Mouse (Mus musculus) kidney, embryonic 15.5 days (tissue): ENCODE measurements around the gene Gm20605. TPM values are rescaled to one million over a fixed set of nuclear protein-coding genes. Genes with fewer than 3 reads are reported as not detected.

Experiments
- ATAC-seq: fragments of 200-750 bp; cut with Nextera tagmentation; replicated peaks from 2 replicates; pipeline ENCODE4 v1.8.0; 2017; ENCODE audit warnings: moderate TSS enrichment; ENCODE audit not compliant: low FRiP score
- H3K27ac ChIP-seq: fragments of 300-500 bp; sonication (generic); 2 replicates; pipeline ENCODE4 v1.5.1; 2015; ENCODE audit warnings: mild to moderate bottlenecking, inconsistent platforms
- H3K27me3 ChIP-seq: fragments of 300-500 bp; sonication (generic); 2 replicates; pipeline ENCODE4 v1.6.1; 2015; ENCODE audit warnings: inconsistent platforms
- H3K36me3 ChIP-seq: fragments of 300-500 bp; sonication (generic); 2 replicates; pipeline ENCODE4 v1.6.1; 2015; ENCODE audit warnings: inconsistent platforms
- H3K4me1 ChIP-seq: fragments of 300-500 bp; sonication (generic); 2 replicates; pipeline ENCODE4 v1.6.1; 2015; ENCODE audit warnings: inconsistent platforms
- H3K4me2 ChIP-seq: fragments of 300-500 bp; sonication (generic); 2 replicates; pipeline ENCODE4 v1.6.1; 2015; ENCODE audit warnings: moderate library complexity, mild to moderate bottlenecking, inconsistent platforms
- H3K4me3 ChIP-seq: fragments of 300-500 bp; sonication (generic); replicated peaks from 2 replicates; pipeline ENCODE4 v1.5.1; 2015; ENCODE audit warnings: mild to moderate bottlenecking, inconsistent platforms
- H3K9ac ChIP-seq: fragments of 300-500 bp; sonication (generic); 2 replicates; pipeline ENCODE4 v1.6.1; 2015; ENCODE audit warnings: mild to moderate bottlenecking, inconsistent platforms
- H3K9me3 ChIP-seq: fragments of 300-500 bp; sonication (generic); replicated peaks from 2 replicates; pipeline ENCODE4 v1.6.1; 2016; ENCODE audit warnings: inconsistent platforms
- WGBS: fragments of 180-500 bp; shearing (Covaris S2); methylation state at CpG from one replicate; pipeline ENCODE4 v1.1.7; 2015; ENCODE audit warnings: mixed read lengths; 5-methylcytosine and 5-hydroxymethylcytosine counted together
- polyA plus RNA-seq: library from polyadenylated mRNA; unstranded; fragments of >200 nt; fragmentation: Nextera tagmentation; extraction: Ambion mirVana; gene quantifications from 2 replicates; pipeline ENCODE4 v1.2.1, GENCODE M21; 2015

Gm20605 gene
- 10.4 and 13.1 TPM in 2 replicates for polyA plus RNA-seq

DNA sequence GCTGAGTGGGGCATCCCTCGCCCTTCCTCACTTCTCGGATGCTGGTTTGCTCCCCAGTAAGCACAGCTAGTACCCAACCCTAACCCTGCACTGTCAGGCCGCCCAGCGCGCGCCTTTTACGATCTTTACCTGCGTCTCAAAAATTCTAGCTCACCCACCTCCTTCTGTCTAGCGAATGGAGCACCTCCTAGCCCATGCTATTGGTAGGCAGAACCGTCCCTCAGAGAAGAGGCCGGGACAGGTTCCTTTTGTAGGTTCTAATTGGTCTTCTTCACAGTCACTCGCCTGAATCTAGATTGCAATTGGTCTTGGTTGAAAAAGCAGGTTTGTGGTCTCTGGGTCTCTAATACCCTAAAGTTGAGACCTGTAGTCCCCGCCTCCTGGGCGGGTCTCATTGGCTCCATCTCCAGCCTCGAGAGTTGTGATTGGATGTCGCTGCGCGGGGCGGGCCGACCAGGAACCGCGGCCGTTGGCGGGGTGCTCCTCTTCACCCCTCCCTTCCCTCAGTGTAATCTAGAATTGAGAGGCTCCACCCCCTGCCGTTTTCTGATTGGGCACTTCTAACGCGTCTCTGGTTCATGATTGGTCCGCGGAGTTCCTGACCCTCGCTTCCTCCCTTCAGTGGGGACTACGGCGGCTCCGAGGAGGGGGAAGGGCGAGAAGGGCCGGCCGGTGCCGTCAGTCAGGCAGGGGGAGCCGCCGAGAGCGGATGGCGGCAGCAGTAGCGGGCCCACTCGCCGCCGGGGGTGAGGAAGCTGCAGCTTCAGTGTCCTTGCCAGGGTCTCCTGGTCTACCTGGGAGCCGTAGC, at the start of gene Gm20605, which contains the start of the genes Fbxo24 and Lrch4:
Gene Gm20605 (plus strand): TSS at position 678 of the 808 bp plus-strand sequence.
Gene Fbxo24 (minus strand): TSS at position 505 of the 808 bp plus-strand sequence.
Gene Lrch4 (plus strand): TSS at position 624 of the 808 bp plus-strand sequence.
- Histone ChIP-seq H3K9me3 (no peaks in the 10 kb centered on the region), H3K4me3 (peak within 1 kb of the TSS; percentile 82), H3K4me1 (peaks cover 60% of the 10 kb centered on the region), H3K4me2 (peak within 1 kb of the TSS; percentile 79), H3K36me3 (peaks cover 13% of the 10 kb centered on the region), H3K27me3 (no peaks in the 10 kb centered on the region), H3K27ac (peak within 1 kb of the TSS; percentile 99), H3K9ac (peak within 1 kb of the TSS; percentile 80)
- ATAC-seq: peak; percentile 96
- WGBS: 0% methylated on average over 46 of the region's 46 CpGs

DNA sequence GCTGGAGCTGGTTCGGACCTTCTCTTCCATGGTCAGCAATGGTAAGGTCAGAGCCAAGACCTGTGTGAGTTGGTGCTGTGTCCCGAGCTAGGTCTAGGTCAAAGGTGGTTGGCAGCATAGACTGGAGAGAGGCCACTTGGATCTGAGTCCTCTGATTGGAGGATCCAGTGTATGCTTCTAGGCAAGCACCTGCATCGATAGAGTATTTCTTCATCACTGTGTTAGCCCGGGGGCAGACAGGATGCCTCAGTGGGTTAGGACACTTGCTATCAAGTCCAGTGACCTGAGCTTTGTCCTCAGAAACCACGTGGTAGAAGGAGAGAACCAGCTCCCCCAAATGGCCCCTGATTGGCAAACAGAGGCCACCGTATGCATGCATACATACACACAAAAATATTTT, 48.7 kb upstream of the Gm20605 start:
- Histone ChIP-seq H3K36me3 (no peaks in the 10 kb centered on the region), H3K27me3 (peaks cover 34% of the 10 kb centered on the region), H3K4me1 (peaks cover 17% of the 10 kb centered on the region), H3K4me3 (no peak overlapping the region), H3K4me2 (no peak overlapping the region), H3K9ac (no peak overlapping the region), H3K9me3 (no peaks in the 10 kb centered on the region), H3K27ac (no peak overlapping the region)
- WGBS: 78% methylated on average over 6 of the region's 6 CpGs
- no peak for ATAC-seq

DNA sequence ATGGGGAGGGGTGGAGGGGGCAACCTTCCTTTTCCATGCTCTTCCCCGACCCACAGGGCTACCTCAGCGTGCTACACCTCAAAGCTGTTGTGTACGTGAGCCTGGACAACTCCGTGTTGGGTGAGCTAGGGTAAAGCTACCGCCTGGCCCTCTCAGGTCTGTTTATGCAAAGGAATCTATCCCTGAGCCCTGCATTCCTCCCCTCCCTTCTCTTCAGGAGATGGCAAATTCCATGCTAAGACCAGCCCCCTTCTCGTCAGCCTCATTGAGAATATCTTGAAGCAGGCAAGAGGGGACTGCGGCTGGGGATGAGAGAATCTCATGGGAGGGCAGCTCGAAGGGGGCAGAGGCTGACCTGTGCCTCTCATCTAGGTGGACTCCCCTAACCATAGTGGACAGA, 46.3 kb upstream of the Gm20605 start:
- Histone ChIP-seq H3K27ac (no peak overlapping the region), H3K9me3 (no peaks in the 10 kb centered on the region), H3K4me1 (peaks cover 17% of the 10 kb centered on the region), H3K4me2 (no peak overlapping the region), H3K36me3 (no peaks in the 10 kb centered on the region), H3K27me3 (peaks cover 30% of the 10 kb centered on the region), H3K4me3 (no peak overlapping the region), H3K9ac (no peak overlapping the region)
- no peak for ATAC-seq
- 49% methylated on average over 8 of the region's 8 CpGs for WGBS

DNA sequence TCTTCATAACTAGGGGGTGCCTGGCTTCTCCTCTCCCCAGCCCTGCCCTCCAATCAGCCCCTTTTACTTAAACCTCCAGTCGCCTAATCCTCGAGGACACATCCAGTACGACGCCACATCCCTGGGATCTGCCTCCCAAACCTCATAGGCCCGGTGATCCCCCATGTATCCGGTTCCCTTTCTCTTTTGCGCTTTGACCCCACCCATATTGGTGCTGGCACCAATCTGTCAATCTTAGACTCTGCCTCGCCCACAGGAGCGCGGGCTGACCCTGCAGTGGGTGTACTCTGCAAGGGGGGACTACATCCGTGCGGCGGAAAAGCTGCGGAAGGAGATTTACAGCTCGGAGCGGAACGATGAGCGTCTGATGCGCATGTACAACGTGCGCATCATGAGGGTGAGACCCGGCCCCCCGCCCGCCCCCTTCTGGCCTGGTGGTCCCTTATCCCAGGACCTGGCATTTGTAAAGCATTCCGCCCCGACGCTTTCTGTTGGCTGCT, 45.3 kb upstream of the Gm20605 start:
- Histone ChIP-seq H3K4me1 (peaks cover 17% of the 10 kb centered on the region), H3K27ac (no peak overlapping the region), H3K4me2 (peak overlapping the region; percentile 63), H3K27me3 (peaks cover 30% of the 10 kb centered on the region), H3K9me3 (no peaks in the 10 kb centered on the region), H3K9ac (peak overlapping the region; percentile 22; the same call in 1 of the 2 replicates), H3K4me3 (peak overlapping the region; percentile 40), H3K36me3 (no peaks in the 10 kb centered on the region)
- 14% methylated on average over 27 of the region's 27 CpGs for WGBS
- 0 out of 2 replicates have a peak, but pooled peaks have one; percentile 32 for ATAC-seq

DNA sequence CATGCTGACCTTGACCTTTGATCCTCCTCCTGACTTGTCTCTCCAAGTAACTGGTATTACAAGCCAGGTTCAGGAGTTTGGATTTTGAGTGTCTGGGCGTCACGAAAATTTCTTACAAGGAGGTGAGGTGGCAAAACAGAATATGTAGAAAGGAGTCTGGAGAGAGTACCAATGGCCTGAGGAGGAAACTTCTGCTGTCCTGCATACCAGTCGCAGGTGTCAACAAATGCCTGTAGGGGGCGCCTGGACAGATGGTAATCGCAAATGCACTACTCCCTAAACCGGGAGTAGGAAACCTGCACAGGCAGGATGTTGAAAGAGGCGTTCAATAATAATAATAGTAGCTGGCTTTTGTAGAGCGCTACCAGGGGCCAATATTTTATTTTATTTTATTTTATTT, 44.0 kb upstream of the Gm20605 start:
- H3K27ac ChIP-seq: no peak overlapping the region
- H3K36me3 ChIP-seq: no peaks in the 10 kb centered on the region
- H3K9ac ChIP-seq: no peak overlapping the region
- no peak for ATAC-seq
- 36% methylated on average over 8 of the region's 8 CpGs for WGBS
- H3K9me3 ChIP-seq: no peaks in the 10 kb centered on the region
- H3K4me2 ChIP-seq: no peak overlapping the region
- peaks cover 30% of the 10 kb centered on the region for H3K27me3 ChIP-seq
- peaks cover 17% of the 10 kb centered on the region for H3K4me1 ChIP-seq
- no peak overlapping the region for H3K4me3 ChIP-seq

DNA sequence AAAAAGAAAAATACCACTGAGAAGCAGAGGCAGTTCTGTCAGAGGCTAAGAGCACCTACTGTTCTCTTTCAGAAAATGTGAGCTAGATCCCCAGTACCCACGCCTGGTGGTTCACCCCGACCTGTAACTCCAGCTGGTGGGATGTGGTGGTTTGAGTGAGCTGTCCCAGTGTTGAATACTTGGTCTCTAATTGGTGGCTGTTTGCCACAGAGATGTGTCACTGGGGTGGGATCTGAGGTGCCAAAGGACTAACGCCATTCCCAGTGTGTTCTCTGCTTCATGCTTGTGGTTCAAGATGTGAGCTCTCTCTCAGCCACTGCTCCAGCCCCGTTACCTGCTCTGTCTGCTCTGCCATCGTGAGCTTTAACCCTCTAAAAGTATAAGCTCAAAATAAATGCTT, 38.5 kb upstream of the Gm20605 start:
- Histone ChIP-seq H3K4me2 (no peak overlapping the region), H3K27ac (no peak overlapping the region), H3K9ac (no peak overlapping the region), H3K9me3 (no peaks in the 10 kb centered on the region), H3K27me3 (no peaks in the 10 kb centered on the region), H3K36me3 (no peaks in the 10 kb centered on the region), H3K4me1 (no peaks in the 10 kb centered on the region), H3K4me3 (no peak overlapping the region)
- WGBS: 77% methylated on average over 5 of the region's 5 CpGs
- no peak for ATAC-seq

DNA sequence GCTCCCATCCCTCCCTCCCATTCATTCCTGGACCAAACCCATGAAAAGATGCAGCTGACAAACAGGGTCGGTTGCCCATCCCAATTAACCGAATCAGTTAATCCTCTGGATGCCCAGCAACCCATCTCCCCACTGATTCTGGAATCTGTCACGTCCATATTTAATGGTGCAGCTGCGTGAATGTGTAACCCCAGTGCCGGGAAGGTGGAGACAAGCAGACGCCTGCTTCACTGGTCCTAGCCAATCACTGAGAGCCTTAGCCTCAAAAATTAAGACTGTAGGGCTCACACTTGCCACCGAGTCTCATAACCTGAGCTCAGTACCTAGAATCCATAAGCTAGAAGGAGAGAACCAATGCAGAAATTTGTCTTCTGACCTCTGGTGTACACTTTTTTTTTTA, 33.1 kb upstream of the Gm20605 start:
- Histone ChIP-seq H3K4me1 (peaks cover 19% of the 10 kb centered on the region), H3K4me3 (no peak overlapping the region), H3K27me3 (no peaks in the 10 kb centered on the region), H3K9ac (no peak overlapping the region), H3K4me2 (no peak overlapping the region), H3K9me3 (no peaks in the 10 kb centered on the region), H3K36me3 (peaks cover 11% of the 10 kb centered on the region), H3K27ac (no peak overlapping the region)
- WGBS: 84% methylated on average over 7 of the region's 7 CpGs
- ATAC-seq: no peak

DNA sequence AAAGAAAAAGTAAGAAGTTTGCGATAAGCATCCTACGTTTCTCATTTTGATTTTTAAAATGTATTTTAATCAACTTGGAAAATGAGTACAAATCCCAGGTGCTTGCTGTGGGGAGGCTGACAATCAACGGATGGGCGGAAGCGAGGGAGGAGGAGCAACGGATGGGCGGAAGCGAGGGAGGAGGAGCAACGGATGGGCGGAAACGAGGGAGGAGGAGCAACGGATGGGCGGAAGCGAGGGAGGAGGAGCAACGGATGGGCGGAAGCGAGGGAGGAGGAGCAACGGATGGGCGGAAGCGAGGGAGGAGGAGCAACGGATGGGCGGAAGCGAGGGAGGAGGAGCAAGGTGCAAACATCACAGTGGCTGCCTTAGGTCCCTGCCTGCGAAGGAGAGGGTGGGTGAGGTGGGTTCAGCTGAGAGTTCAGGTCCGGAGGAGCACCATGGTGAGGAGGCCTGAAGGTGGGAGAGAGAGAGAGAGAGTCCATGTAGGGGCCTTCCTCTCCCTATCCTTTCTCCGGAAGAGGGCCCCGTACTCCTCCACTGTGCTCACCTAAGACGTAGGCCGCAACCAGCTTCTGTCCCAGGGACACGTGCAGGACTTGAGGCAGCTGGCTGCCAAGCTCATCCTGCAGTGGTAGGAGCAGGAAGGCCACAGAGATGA, 32.2 kb upstream of the Gm20605 start:
- H3K4me1 ChIP-seq: peaks cover 21% of the 10 kb centered on the region
- 36% methylated on average over 26 of the region's 30 CpGs for WGBS
- peak overlapping the region; percentile 39; the same call in 1 of the 2 replicates for H3K27ac ChIP-seq
- H3K9ac ChIP-seq: no peak overlapping the region
- ATAC-seq: no peak
- H3K4me2 ChIP-seq: peak overlapping the region; percentile 48
- peak overlapping the region; percentile 22; the same call in 1 of the 2 replicates for H3K4me3 ChIP-seq
- H3K9me3 ChIP-seq: no peaks in the 10 kb centered on the region
- peaks cover 11% of the 10 kb centered on the region for H3K36me3 ChIP-seq
- H3K27me3 ChIP-seq: no peaks in the 10 kb centered on the region

DNA sequence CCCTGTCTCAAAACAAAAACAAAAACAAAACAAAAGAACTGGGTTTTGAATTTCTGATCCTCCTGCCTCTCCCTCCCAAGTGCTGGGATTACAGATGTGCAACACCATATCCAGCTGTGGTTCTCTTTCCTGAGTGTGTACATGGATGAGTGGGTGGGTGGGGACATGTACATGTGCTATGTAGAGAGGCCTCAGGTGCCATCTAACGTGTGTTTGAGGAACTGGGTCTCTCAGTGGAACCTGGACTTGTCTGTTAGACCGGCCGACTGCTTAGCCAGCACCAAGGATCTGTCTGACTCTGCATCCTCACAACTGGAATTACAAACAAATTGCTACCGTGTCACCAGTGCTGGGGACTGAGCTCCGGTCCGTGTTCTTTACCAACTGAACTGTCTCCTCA, 31.4 kb upstream of the Gm20605 start:
- H3K36me3 ChIP-seq: peaks cover 11% of the 10 kb centered on the region
- H3K9me3 ChIP-seq: no peaks in the 10 kb centered on the region
- ATAC-seq: no peak
- H3K27me3 ChIP-seq: no peaks in the 10 kb centered on the region
- no peak overlapping the region for H3K27ac ChIP-seq
- H3K4me3 ChIP-seq: no peak overlapping the region
- H3K9ac ChIP-seq: no peak overlapping the region
- H3K4me2 ChIP-seq: no peak overlapping the region
- 93% methylated on average over 6 of the region's 6 CpGs for WGBS
- peaks cover 27% of the 10 kb centered on the region for H3K4me1 ChIP-seq

DNA sequence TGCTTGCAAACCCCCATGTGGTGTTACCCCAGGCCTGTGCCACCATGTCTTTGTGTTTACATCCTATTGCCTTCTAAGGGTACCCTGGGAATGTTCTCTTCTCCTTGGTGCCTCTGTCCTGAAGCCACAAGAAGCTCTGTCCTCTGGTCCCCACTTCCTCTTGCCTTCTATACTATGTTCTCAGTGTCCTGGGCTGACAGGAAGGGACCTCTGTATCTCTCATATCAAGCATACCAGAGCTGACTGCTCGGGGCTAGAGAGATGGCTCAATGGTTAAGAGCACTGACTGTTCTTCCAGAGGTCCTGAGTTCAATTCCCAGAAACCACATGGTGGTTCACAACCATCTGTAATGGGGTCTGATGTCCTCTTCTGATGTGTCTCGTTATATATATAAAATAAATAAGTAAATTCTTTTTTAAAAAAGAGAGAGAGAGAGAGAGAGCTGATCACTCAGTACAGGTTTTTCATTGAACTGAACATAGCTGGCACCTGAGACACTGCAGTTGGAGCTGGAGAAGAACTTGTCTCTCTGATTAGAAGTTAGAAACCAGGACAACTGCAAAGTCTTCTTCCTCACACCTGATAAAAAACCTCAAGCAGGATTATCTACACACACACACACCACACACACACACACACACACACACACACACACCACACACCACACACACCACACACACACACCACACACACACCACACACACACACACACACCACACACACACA, 30.7 kb upstream of the Gm20605 start:
- Histone ChIP-seq H3K4me2 (no peak overlapping the region), H3K9ac (no peak overlapping the region), H3K9me3 (no peaks in the 10 kb centered on the region), H3K27me3 (no peaks in the 10 kb centered on the region), H3K27ac (no peak overlapping the region), H3K4me3 (no peak overlapping the region), H3K4me1 (peaks cover 33% of the 10 kb centered on the region), H3K36me3 (peaks cover 11% of the 10 kb centered on the region)
- WGBS: 81% methylated on average over 2 of the region's 2 CpGs
- no peak for ATAC-seq

DNA sequence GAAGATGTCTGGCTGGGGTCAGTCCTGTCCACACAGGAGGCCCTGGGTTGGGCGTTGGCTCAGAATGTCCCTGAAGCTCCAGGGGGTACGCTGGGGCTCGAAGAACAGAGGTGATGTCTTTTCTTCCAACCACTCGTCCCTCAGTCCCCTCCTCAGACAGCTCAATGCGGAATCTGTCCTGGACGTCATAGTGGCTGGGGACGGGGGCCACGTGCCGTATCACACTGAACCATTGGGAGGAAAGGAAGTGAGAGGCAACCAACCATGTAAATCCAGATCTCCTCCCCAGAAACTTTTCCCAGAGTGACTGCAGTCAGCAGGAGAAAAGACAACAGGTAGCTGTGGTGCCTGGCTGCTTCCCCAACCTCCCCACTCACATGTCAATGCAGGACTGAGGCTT, 29.4 kb upstream of the Gm20605 start:
- Histone ChIP-seq H3K9me3 (no peaks in the 10 kb centered on the region), H3K36me3 (peaks cover 11% of the 10 kb centered on the region), H3K27me3 (no peaks in the 10 kb centered on the region), H3K4me2 (peak overlapping the region; percentile 94), H3K4me1 (peaks cover 38% of the 10 kb centered on the region), H3K27ac (peak overlapping the region; percentile 94), H3K9ac (peak overlapping the region; percentile 86), H3K4me3 (peak overlapping the region; percentile 78)
- WGBS: 33% methylated on average over 9 of the region's 9 CpGs
- ATAC-seq: no peak
